Mouse (Mus musculus) naive thymus-derived CD4-positive, alpha-beta T cell, adult 5 months (primary cell): ENCODE data around the gene Grm5. TPM values are rescaled to one million over a fixed set of nuclear protein-coding genes. Genes with fewer than 3 reads are reported as not detected.

Experiments
- polyA plus RNA-seq: library from polyadenylated mRNA; unstranded; fragments of 100-300 nt; shearing (Covaris generic); gene quantifications from one replicate; pipeline ENCODE4 v1.2.1, GENCODE M21; 2017

Gene Grm5
- polyA plus RNA-seq: 0.10 TPM

GRCm38 (mm10) chr7:87583868-87584267, at the start of gene Grm5:
Gene Grm5 (plus strand): TSS chr7:87584168.

Other genes starting within 250 kb of the Grm5 start
- not detected for gene Tyr, start 90.7 kb upstream of the Grm5 start, polyA plus RNA-seq